Mouse (Mus musculus) common myeloid progenitor, adult 5-6 weeks (primary cell): ENCODE measurements around the gene Osgep. TPM values are rescaled to one million over a fixed set of nuclear protein-coding genes. Genes with fewer than 3 reads are reported as not detected.

Source experiments
- ATAC-seq: replicated peaks from 2 replicates; pipeline ENCODE4 v1.8.0; 2016; ENCODE audit warnings: low read depth, mild to moderate bottlenecking, moderate TSS enrichment, inconsistent platforms; ENCODE audit not compliant: poor library complexity, severe bottlenecking
- total RNA-seq: library from RNA; stranded (forward); fragments of 200-1000, 187-1606 nt; gene quantifications from 2 replicates; pipeline ENCODE4 v1.2.3, GENCODE M21; 2017

The Osgep gene
- total RNA-seq, 1 experiment from 2014 or later: 124 TPM

DNA sequence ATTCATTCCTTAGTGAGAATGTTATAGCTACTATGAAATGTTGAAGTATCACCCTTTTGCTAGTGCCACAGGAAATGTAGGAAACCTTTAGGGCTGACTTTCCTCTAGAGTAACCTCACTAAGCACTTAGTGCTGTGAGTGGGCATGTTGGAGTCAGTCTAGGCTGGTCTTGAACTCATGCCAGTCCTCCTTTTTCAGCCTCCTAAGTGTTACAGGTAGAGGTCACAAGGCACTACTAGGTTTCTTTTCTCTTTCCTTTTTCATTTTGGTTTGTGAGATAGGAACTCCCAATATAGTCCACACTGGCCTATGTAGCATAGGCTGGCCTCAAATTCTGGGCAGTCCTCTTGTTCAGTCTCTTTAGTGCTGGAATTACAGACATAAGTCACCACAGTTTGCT lies 29.3 kb downstream of the Osgep start:
- no peak for ATAC-seq

DNA sequence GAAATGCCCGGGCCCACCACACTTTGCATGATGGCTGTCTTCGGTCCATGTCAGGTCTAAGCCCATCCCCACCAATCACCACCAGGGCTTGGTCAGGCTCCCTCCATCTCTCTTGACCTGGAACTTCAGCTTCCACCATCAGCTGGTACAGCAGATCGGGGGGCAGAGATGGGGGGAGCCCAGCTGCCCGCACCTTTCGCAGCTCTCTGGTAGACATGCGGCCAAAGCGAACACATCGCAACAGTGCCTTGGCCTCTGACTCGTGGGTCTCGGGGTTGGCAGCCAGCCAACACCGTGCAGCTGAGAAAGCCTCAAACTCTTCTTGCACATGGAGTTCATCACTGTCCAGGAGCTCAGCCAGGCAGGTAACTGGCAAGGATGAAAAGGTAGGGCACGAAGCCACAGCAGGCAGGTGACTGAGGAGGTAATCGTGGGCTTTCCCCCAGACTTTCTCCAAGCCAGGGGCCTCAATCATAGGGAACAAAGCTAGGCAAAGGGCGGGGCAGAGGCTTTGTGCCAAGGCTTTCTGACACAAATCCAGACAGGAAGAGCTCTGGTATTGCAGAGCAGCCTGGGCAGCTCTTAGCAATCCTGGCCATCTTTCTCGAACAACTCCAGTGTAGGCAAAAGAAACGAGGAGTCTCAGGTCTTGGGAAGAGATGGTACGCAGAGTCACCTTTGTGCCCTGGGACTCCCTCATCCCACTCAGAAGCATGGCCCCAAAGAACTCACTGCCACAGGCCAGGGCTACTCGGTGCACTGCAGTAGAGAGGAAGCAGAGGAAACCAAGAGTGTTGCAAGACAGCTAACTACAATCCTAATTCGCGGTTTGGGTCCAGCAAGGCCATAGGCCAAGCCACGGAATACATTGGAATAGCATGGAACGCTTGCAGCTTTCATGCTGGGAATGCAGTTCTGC lies 31.9 kb downstream of the Osgep start:
- ATAC-seq: peak; percentile 63

DNA sequence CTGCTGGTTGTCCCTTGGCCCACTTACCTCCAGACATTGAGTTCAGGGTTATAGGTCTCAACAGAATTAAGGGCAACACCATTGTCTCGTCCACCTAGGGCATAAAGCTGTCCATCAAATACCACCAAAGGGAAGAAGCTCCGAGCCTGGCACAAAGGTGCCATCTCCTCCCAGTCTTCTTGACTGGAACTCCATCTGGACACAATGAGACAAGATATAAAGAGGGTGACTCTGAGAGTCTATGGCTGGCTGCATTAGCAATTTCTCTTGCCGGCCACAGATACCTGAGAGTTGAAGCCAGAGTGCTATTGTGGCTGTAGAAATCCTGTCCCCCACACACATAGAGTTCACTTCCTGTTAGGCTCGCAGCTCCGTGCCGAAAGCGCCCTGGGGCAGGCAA lies 32.6 kb downstream of the Osgep start:
- ATAC-seq: 0 out of 2 replicates have a peak, but pooled peaks have one; percentile 13

DNA sequence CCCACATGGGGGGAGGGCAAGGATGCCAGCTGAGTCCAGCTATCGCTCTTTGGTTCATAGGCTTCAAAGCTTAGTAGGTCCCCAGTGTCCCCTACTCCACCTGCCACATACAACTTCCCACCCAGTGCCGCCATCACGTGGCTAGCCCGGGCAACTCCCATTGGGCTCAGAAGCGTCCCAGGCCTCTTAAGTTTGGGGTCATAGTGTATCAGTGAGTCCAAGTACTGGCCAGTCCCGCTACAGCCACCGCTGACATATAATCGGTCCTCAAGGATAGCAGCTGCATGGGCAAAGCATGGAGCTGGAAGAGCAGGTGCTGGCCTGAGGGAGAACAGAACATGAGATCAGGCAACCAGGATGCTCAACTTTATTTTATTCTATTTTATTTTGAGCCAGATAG lies 33.1 kb downstream of the Osgep start:
- ATAC-seq: no peak

DNA sequence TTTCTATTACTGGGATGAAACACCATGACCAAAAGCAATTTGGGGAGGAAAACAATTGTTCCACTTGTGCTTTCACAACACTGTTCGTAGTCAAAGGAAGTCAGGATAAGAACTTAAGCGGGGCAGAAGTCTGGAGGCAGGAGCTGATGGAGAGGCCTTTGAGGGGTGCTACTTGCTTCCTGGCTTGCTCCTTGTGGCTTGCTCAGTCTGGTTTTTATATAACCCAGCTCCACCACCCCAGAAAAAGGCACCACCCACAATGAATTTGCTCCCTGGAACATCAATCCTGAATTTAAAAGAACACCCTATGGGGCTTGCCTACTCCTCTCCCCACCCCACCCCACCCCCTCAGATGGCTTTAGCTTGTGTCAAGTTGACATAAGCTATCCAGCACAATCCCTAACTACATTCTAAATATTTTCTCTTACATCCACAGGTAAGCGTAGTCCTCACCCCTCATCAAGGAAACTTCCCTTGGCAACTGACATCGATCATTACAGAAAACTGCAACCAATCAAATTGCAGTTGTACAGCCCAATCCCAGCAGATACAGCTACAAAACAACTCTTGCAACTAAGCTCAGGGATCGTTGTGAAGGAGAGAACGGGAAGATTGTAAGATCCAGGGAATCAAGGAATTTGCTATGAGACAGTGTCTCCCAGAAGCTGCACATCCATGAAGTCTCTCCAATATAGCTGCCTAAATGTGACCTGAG lies 48.3 kb downstream of the Osgep start:
- no peak for ATAC-seq

DNA sequence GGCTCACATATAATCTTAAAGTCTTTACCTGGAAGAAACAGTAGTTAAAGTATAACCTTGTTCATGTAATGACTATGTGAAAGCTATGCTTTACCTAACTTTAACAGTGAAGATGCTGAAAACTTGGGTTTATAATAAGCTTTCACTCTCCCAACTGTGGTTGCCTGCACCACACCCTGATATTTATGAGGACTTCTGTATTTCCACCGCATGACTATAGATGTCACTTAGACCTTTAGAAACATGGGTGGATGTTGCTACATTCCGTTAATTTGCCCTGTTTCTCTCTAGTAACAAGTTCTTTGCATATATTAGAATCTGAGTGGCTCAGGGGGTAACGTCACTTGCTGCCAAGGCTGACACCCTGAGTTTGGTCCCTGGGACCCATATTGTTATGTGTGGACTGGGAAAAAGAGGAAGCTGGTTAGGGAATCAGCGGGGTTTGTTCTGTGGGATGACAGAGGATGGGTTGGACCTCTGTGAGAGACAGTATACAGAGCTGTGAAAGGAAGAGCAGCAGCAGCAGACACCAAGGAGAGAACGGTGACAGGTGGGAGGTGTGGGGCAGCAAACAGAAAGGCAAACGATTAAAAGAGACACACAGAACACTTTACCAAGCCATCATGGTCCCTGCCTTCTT lies 49.0 kb downstream of the Osgep start:
- no peak for ATAC-seq

DNA sequence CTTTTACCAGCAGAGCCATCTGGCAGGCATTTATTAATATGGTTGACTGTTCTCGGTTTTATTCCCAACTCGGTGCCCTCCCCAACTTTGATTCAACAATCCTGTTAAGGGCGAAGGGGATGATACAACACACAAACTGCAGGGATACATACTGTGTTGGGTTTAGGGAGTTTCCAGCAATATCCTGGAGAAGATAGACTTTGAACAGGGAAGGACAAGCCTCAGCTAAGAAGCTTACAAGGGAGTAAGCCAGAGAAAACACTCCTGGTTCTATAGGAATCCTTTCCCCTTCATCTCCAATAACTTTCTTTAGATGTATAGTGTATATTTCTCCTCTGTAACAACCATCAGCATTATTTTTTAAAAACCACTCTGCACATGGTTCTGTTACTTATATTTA lies 49.5 kb downstream of the Osgep start:
- no peak for ATAC-seq

DNA sequence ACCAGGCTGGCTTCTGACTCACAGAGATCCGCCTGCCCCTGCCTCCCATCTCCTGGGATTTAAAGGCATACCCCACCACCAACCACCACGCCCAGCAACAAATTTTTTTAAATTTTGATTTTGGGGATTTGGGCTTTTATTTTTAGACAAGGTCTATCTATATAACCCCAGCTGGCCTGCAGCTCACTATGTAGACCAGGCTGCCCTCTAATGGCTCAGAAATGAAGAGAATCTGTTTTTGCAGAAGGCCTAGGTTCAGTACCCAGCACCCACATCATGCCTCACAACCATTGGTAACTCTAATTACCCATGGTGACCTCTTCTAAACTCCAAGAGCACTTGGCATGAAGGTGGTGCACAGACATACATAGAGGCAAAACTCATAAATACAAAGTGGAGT lies 53.4 kb downstream of the Osgep start:
- no peak for ATAC-seq

DNA sequence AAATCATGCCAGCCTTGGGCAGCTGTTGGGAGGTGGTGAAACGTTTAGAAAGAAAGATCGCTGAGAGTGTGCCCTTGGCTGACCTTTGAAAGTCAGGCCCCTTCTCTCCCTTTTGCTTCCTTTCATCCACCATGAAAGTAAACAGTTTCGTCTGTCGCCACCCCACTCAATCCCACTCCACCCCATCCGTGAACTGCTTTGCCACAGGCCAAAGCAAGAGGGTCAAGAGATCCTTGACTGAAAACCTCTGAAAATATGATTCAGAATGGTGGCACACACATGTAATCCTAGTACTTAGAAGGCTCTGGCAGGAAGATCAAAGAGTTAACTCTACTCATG lies 53.9 kb downstream of the Osgep start:
- ATAC-seq: peak; percentile 46; the same call in 1 of the 2 replicates

DNA sequence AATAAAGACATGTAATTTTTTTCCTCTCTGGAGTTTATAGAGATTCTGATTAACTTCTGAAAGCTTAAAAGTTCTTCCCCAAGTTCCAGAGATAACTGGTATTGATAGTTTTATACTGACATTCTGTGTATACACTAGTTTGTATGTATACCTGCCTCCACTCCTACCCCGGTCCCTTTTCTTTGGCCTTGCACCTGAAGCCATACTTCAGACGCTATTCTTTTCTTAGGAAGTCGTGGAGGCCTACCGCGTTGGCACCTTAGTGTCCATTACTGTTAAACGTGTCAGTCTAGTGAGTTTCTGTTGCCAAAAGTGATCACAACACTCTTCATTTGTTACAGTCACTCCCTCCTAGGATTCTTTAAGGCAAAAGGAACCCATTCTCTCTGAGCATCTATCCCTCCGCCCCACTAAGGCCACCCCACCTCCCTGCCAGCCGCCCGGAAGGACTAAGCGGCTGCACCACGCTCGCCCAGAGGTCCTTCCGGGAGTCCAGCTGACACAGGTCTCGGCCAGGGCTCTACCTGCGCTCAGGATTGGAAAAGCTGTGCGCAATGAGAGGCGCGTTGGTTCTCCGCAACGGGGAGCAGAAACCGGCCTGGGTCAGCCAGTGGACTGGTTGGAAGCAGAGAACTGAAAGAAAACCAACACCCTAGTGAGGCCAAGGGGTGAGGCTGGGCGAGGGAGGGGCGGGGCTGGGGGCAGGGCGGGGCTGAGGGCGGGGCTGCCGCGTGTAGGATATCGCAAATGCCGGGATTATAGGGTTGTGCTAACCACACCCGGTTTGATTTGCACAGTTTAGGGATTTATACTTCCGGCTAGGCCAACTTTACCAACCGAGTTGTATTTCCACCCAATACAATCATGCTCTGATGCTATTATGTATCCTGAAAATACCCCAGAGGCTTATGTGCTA lies 54.5 kb downstream of the Osgep start, which contains the start of gene Tep1:
Tep1 (minus strand) TSS at position 672 of the 916 bp plus-strand sequence.
- peak; percentile 94 for ATAC-seq

DNA sequence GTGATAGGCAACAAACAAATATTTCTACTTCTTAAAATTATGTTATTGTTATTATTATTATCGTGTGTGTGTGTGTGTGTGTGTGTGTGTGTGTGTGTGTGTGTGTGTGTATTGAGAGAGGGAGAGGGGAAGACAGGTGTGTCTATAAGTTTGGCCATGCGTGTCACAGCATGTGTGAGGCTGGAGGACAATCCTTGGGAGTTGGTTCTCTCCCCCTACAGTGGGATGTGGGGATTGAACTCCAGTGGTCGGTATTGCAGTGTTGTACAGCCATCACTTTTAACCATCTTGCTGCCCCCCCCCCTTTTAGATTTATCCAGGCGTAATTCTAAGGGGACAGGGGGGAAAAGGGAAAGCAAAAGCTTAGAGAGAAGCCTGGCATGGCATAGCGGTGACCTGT lies 56.0 kb downstream of the Osgep start:
- ATAC-seq: no peak

DNA sequence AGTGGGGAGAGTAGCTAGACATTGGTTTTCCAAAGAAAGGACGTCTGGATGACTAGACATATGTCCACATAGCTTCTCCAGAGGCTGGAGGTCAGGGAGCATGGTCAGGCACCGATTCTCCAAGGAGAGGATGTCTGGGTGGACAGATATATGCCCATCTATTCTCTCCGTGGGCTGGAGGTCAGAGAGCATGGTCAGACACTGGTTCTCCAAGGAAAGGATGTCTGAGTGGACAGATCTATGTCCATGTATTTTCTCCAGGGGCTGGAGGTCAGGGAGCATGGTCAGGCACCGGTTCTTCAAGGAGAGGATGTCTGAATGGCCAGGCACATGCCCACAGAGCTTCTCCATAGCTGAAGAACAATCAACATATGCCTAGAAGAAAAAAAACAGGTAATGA lies 56.5 kb downstream of the Osgep start:
- ATAC-seq: no peak

DNA sequence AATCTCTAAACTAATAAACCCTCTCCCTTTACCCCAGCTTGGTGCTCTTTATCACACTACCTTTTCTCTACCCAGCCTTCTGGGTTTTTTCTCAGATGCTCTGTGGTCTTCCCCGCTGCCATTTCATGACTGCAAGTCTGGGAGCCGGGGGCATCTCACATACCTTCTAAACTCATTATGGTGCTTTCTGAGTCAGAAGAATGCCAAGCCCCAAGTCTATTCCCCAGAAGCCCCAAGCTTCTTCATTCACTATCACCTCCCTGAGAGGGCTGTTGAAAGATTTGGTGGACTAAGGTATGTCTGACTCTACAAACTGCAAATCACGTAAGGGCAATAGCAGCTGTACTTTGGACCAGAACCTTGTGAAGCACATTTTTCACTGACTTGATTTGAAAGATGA lies 57.7 kb downstream of the Osgep start:
- no peak for ATAC-seq

DNA sequence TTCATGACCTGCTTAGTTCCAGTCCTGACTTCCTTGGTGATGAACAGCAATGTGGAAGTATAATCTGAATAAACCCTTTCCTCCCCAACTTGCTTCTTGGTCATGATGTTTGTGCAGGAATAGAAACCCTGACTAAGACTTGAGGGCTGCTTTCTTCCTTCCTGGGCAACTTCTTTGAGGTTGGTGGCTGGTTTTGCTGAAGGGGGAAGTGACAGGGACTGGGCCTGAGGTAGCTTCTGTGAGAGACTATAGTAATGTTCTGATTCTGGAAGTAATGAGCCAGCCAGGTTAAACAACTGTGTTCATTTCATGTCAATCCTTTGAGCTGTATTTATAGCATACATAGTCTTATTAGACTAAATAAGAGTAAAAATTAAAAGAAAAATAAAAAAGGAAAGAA lies 59.7 kb downstream of the Osgep start:
- ATAC-seq: peak; percentile 83

DNA sequence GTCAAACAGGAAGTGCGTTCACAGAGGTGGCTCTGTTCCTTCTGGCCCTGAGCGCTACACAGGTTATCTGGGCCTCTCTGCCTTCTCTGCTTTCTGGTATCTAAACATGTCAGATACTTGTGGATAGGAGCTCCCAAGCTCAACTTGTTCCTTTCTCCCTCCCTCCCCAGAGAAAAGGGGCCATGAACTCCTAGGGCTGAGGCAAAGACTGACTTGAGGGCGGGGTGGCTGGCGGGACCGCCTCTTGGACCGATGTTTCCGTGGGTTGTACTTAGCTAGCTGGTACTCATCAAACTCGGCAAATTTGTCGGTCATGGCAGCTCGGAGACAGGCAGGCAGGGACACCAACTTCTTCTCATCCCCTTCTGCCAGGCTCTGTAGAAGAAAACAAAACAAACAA lies 62.1 kb downstream of the Osgep start:
- no peak for ATAC-seq

Other genes starting within 250 kb of the Osgep start
- gene Olfr747, start 231.7 kb downstream of the Osgep start, total RNA-seq: not detected in 2 replicates
- not detected in 2 replicates for gene Olfr748, start 217.5 kb downstream of the Osgep start, total RNA-seq
- not detected in 2 replicates for gene Olfr749, start 179.8 kb downstream of the Osgep start, total RNA-seq
- gene Ttc5, start 139.4 kb downstream of the Osgep start, total RNA-seq: 34.8 and 38.3 TPM in 2 replicates
- gene Ccnb1ip1, start 117.2 kb downstream of the Osgep start, total RNA-seq: not detected in 2 replicates
- 79.1 and 92.3 TPM in 2 replicates for gene Parp2, start 117.1 kb downstream of the Osgep start, total RNA-seq
- 12.7 and 19.3 TPM in 2 replicates for gene Tep1, start 54.3 kb downstream of the Osgep start, total RNA-seq
- 0.32 TPM in 1 of 2 replicates, not detected in the other for gene Klhl33, start 27.4 kb downstream of the Osgep start, total RNA-seq
- 206 and 222 TPM in 2 replicates for gene Apex1, start 75 bp upstream of the Osgep start, total RNA-seq
- gene Pip4p1, start 6.0 kb upstream of the Osgep start, total RNA-seq: 15.6 and 17.3 TPM in 2 replicates
- 144 and 156 TPM in 2 replicates for gene Pnp, start 6.2 kb upstream of the Osgep start, total RNA-seq
- gene Gm49342, start 19.6 kb upstream of the Osgep start, total RNA-seq: 34.9 and 44.0 TPM in 2 replicates
- 1.5 and 5.4 TPM in 2 replicates for gene Pnp2, start 31.1 kb upstream of the Osgep start, total RNA-seq
- not detected in 2 replicates for gene Rnase10, start 82.9 kb upstream of the Osgep start, total RNA-seq
- not detected in 2 replicates for gene Rnase9, start 117.0 kb upstream of the Osgep start, total RNA-seq
- gene Rnase11, start 125.3 kb upstream of the Osgep start, total RNA-seq: not detected in 2 replicates
- gene Rnase12, start 132.8 kb upstream of the Osgep start, total RNA-seq: not detected in 2 replicates
- gene Olfr750, start 149.5 kb upstream of the Osgep start, total RNA-seq: not detected in 2 replicates
- 0.82 and 2.5 TPM in 2 replicates for gene Rnase4, start 166.2 kb upstream of the Osgep start, total RNA-seq
- gene Ang, start 166.3 kb upstream of the Osgep start, total RNA-seq: 1.1 TPM in 1 of 2 replicates, not detected in the other
- gene Eddm3b, start 189.5 kb upstream of the Osgep start, total RNA-seq: not detected in 2 replicates
- gene Rnase6, start 199.0 kb upstream of the Osgep start, total RNA-seq: 49.7 and 62.1 TPM in 2 replicates
- gene Rnase1, start 221.9 kb upstream of the Osgep start, total RNA-seq: not detected in 2 replicates
- not detected in 2 replicates for gene Rnase2b, start 237.4 kb upstream of the Osgep start, total RNA-seq